Mouse (Mus musculus) erythroid progenitor cell, adult 5-6 weeks (primary cell): ENCODE data around the gene Supv3l1. TPM values are rescaled to one million over a fixed set of nuclear protein-coding genes. Genes with fewer than 3 reads are reported as not detected.

ENCODE experiments used
- ATAC-seq: replicated peaks from 2 replicates; pipeline ENCODE4 v1.8.0; 2016; ENCODE audit warnings: moderate number of reproducible peaks, mild to moderate bottlenecking, moderate TSS enrichment, inconsistent platforms; ENCODE audit not compliant: poor library complexity, low FRiP score, severe bottlenecking
- total RNA-seq, 2 experiments: library from RNA; stranded (forward) in 1 of 2; stranded (reverse) in 1 of 2; fragments of 150-400 nt in 1 of 2; fragments of 186-747, 209-891 nt in 1 of 2; gene quantifications; 2 replicates each; pipeline versions ENCODE4 v1.2.3 to v1.2.4; 2015 to 2017; ENCODE audit warnings: low replicate concordance in 2 of 2

Supv3l1 gene
- total RNA-seq, 2 experiments from 2014 or later: 2.5 to 37.7 TPM

DNA sequence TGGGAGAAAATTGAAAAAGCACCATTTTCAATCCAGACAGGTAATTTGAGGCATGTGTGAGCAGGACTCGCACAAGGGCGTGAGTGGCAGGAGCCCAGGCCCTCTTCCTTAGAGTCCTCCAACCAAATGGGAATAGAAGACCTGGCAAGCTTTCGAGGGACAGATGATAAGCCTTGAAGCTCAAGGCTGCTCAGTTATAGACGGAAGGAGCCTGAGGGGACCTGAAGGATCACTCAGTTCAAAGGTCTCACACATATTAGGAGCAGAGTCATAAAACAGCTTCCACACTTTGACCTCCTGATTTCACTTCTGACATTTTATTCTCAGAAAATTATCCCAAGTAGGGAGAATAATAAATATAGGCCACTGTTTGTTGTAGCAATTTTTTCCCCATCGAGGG is 30.1 kb downstream of the Supv3l1 start:
- no peak for ATAC-seq

DNA sequence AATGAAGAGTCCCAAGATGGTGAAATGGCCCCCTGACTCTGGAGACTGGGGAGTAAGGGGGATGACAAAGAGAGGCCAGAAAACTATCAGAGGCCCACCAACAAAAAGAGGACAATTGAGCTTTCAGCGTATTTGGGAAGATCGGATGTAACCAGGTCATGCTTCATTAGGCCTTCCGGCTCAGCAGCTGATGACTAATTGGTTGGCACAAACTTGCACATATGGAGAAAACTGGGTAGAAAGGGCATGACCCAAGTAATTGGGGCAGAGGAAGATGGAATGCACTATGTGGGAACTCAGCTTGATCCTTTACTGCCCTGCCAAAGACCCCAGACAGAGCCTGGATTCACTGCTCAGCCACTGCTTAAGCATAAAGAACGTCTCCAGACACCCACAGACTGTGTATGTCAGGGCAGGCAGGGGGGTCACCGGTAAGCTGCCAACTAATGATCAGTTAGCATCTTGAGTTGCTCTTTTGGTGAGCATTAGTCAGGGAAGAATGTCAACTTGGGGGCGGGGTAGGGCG is 30.6 kb downstream of the Supv3l1 start:
- ATAC-seq: no peak

DNA sequence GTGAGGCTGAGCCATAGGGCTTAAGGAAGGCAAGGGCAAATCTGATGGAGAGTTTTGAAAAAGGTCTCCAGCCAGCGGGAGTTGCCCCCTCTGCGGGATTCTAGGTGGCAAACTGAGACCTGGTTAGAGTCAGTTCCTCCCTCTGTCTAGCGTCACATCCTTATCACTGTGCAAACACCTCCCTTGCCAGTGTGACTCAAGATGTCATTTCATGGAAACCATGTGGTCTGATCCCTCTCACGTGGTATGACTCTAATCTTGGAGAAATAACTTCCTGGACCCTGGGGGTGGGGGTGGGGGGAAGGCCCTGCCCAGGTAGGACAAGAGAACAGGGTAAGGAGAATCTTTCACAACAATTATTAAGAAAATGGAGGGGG is 35.9 kb downstream of the Supv3l1 start:
- ATAC-seq: no peak

DNA sequence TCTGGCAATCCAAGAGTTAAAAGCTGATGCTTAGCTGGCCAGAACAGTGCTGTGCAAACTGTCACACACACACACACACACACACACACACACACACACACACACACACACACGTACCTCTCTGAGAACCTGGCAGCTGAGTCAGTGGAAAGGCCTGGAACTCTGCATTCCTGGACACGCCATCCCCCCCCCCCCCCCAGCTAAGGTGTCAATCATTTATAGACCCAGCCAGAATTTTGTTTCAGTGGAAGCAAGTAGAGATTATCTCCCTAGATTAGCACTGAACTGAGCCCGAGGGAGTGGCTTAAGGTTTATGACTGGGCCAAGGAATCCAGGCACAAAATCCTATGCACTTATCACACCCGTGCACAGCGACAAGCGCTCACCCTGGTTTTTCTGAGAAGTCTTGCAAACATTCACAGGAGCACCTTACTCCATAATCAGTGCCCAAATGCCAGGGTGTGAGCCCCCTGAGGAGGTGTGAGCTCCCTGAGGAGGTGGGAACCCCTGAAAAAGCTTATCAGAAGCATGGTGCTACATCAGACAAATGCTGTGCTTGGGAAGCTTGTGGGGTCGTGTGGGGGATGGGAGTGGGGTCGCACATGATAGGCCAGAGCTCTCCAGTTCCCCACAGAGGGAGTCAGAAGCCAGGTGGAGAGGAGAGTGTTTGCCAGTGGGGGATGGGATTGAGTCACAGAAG is 36.5 kb downstream of the Supv3l1 start:
- no peak for ATAC-seq

DNA sequence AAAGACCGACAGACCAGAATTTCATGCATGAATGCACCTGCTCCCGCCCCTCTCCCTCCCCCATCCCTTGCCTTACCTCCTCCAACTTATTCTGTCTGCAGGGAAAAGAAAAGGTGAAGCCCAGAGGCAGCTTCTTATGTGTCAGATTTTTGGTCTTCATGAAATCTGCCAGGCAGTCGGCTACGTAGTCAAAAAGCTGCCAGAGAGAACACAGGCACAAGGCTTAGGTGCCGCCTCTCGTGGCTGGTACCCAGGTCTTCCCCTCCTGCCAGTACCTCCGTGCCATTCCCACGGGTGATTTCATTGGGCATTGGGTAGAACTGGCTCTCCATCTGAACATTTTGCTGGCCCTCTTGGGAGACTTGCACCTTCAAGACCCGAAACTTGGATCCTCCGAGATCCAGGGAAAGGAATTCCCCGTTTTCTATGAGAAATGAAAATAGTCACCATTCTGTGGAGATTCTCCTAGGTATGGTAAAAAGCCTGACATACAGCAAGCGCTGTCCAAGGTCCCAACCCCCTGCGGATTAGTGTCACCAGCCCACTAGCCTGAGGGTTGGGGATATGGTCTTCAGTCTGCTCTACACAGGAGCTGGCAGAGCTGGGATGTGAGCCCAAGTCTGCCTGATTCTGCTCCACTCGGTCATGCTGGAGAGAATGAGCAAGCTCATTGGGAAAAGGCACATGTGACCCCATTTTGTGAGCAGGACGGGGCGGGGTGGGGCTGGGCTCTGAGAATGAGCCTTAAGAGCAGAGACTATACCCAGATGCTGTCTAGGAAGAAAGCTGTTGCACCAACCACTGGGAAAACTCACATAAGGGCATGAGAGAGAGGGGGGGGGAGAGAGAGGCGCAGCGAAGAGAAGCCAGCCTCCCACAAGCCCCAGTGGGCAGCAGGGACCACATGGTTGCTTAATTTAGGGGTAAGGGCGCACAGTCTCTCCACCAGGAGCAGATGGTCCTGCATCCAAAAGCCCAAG is 37.8 kb downstream of the Supv3l1 start:
- no peak for ATAC-seq

DNA sequence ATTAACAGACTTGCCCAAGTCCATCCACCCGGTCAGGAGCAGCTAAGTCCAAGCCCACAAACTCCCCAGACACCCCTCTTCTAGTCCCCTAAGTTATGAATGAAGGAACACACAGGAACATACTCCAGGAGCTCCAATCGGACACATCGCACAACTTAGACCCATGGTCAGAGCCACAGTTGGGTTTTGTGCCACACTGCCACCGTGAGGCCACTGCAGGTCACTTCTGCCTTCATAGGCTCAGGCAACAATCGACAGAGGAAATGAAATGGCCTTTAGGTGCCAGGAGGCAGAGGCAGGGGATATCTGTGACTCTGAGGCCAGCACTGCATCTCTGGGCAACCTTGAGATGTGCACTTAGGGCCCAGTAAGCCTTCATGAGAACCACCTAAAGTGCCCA is 38.6 kb downstream of the Supv3l1 start:
- peak; percentile 76 for ATAC-seq

DNA sequence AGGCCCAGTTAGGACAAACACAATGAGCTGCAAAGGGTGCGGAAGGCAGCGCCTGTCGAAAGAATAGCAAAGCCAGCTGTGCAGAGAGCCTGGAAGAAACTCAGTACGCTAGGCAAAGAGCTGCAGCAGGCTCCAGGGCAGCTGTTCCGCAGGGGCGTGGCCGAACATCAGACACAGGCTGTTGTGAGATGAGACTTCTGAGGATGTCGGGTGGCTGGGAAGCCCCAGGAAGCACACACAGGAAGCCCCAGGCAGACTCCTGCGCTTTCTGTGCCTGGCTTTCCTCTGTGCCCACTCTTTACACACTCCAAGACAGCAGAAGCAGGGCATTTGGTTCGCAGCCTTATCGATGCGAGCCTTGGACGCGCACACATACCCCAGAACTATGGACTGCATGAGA is 44.6 kb downstream of the Supv3l1 start:
- ATAC-seq: no peak

DNA sequence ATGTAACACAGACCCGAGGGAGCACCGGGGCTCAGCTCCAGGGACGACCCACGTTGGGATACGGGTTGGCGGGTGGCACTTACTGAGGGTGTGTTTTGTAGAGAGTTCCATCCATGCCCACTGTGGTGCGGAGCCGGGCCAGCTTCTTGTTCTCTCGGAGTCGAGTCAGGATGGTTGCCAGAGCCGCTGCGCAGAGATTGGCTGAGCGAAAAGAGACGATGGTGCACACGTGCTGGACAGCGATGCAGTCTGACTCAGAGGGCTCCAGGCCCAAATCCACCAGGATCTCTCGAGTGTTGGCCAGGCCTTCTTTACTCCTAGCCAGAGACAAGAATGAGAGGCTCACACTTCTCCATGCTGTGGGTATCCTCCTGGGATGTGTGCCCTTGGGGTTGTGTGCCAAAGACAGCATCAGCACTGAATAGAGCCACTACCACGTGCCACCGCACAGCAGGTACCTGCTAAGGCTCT is 47.9 kb downstream of the Supv3l1 start:
- ATAC-seq: no peak

DNA sequence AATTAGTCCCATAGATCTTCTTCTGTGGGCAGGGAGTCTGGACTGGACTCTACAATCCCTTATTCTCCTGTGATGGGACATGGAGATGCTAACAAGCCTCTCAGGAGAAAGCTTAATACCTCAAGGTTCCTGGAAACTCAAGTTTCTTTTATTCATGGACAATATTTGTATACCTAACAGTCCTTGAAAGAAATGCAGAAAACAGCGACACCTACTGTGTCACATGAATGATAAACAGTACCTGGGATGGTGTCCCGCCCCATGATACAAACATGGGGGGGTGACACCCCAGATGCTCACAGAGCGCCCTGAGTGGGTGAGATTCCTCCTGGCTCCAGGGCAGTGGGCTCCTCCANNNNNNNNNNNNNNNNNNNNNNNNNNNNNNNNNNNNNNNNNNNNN is 66.5 kb downstream of the Supv3l1 start:
- no peak for ATAC-seq

DNA sequence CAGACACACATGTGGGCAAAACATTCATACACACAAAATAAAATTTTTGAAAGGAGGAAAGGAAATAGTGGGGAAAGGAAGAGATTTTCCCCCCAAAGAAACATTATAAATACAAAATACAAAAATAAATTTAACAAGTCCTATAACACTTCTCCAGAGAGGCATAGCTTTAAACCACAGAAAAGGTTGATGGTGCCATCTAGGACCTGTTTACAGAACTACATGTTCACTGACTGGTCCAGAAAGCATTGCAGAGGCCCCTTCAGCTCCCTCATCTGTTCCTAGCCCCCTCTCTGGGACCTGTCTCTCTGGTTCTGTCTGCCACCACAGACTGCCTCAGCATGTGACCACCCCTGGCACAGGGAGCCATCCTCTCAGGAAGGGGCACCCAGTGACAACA is 68.6 kb downstream of the Supv3l1 start:
- no peak for ATAC-seq

DNA sequence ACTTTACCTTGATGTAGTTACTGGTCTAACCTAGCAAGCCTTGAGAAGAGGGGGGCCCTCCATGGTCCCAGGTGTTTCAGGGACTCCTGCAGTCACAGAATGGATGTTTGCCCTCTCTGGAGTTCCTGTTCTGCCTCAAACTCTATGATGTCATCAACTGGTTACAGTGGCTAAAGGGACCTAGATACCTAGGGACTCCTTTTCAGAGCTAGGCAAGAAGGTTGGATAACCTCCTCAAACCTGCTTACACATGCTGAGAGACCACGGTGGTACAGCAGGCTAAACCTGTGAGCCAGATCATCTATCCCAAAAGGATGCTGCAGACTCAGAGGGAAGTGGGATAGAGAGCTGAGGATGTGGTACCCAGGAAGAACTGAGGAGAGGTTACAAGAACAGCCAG is 69.7 kb downstream of the Supv3l1 start, which contains the start of gene Hk1:
TSS of gene Hk1 (minus strand) at position 101 of the 400 bp plus-strand sequence.
- no peak for ATAC-seq

Other genes starting within 250 kb of the Supv3l1 start
- 0.36 and 5.4 TPM in 2 replicates for gene Tspan15, start 218.5 kb downstream of the Supv3l1 start, total RNA-seq (2015; ENCODE audit: low replicate concordance)
- gene Tspan15, start 218.5 kb downstream of the Supv3l1 start, total RNA-seq (2017; ENCODE audit: low replicate concordance): 0.77 and 9.4 TPM in 2 replicates
- gene Tacr2, start 197.3 kb downstream of the Supv3l1 start, total RNA-seq (2015; ENCODE audit: low replicate concordance): not detected in 2 replicates
- gene Tacr2, start 197.3 kb downstream of the Supv3l1 start, total RNA-seq (2017; ENCODE audit: low replicate concordance): not detected in 2 replicates
- 101 and 130 TPM in 2 replicates for gene Hk1, start 69.8 kb downstream of the Supv3l1 start, total RNA-seq (2015; ENCODE audit: low replicate concordance)
- gene Hk1, start 69.8 kb downstream of the Supv3l1 start, total RNA-seq (2017; ENCODE audit: low replicate concordance): 269 and 272 TPM in 2 replicates
- gene Hkdc1, start 27.2 kb downstream of the Supv3l1 start, total RNA-seq (2015; ENCODE audit: low replicate concordance): not detected in 2 replicates
- gene Hkdc1, start 27.2 kb downstream of the Supv3l1 start, total RNA-seq (2017; ENCODE audit: low replicate concordance): not detected in 2 replicates
- not detected in 2 replicates for gene 4930507D05Rik, start 249 bp downstream of the Supv3l1 start, total RNA-seq (2015; ENCODE audit: low replicate concordance)
- gene 4930507D05Rik, start 249 bp downstream of the Supv3l1 start, total RNA-seq (2017; ENCODE audit: low replicate concordance): not detected in 2 replicates
- gene Vps26a, start 37.1 kb upstream of the Supv3l1 start, total RNA-seq (2015; ENCODE audit: low replicate concordance): 33.5 and 37.3 TPM in 2 replicates
- 29.4 and 48.0 TPM in 2 replicates for gene Vps26a, start 37.1 kb upstream of the Supv3l1 start, total RNA-seq (2017; ENCODE audit: low replicate concordance)
- gene Srgn, start 77.7 kb upstream of the Supv3l1 start, total RNA-seq (2015; ENCODE audit: low replicate concordance): 532 and 556 TPM in 2 replicates
- gene Srgn, start 77.7 kb upstream of the Supv3l1 start, total RNA-seq (2017; ENCODE audit: low replicate concordance): 147 and 262 TPM in 2 replicates
- 16.8 and 19.5 TPM in 2 replicates for gene Kif1bp, start 128.7 kb upstream of the Supv3l1 start, total RNA-seq (2015; ENCODE audit: low replicate concordance)
- gene Kif1bp, start 128.7 kb upstream of the Supv3l1 start, total RNA-seq (2017; ENCODE audit: low replicate concordance): 14.0 and 16.4 TPM in 2 replicates
- 16.3 and 19.5 TPM in 2 replicates for gene Ddx21, start 152.5 kb upstream of the Supv3l1 start, total RNA-seq (2015; ENCODE audit: low replicate concordance)
- 21.0 and 33.6 TPM in 2 replicates for gene Ddx21, start 152.5 kb upstream of the Supv3l1 start, total RNA-seq (2017; ENCODE audit: low replicate concordance)
- 35.6 and 51.9 TPM in 2 replicates for gene Ddx50, start 201.5 kb upstream of the Supv3l1 start, total RNA-seq (2015; ENCODE audit: low replicate concordance)
- 21.7 and 36.5 TPM in 2 replicates for gene Ddx50, start 201.5 kb upstream of the Supv3l1 start, total RNA-seq (2017; ENCODE audit: low replicate concordance)